Mouse (Mus musculus) mesoderm, embryonic 11.5 days (tissue): Measurements from ENCODE around the gene Zfyve26.
"Not testable (repeated sequence)": the region's sequence is repeated elsewhere in the genome, so short reads cannot be mapped to it uniquely, and the experiment has no call there.

Source experiments
- DNase-seq: peaks from one replicate; pipeline ENCODE4 v3.0.0-alpha.2; 2012; ENCODE audit warnings: low read depth, low spot score

Zfyve26 gene

GRCm38 (mm10) chr12:79260154-79260553, 36.0 kb downstream of the Zfyve26 start:
- DNase-seq, result no peak

GRCm38 (mm10) chr12:79254975-79255374, 41.1 kb downstream of the Zfyve26 start:
- no peak for DNase-seq

DNA sequence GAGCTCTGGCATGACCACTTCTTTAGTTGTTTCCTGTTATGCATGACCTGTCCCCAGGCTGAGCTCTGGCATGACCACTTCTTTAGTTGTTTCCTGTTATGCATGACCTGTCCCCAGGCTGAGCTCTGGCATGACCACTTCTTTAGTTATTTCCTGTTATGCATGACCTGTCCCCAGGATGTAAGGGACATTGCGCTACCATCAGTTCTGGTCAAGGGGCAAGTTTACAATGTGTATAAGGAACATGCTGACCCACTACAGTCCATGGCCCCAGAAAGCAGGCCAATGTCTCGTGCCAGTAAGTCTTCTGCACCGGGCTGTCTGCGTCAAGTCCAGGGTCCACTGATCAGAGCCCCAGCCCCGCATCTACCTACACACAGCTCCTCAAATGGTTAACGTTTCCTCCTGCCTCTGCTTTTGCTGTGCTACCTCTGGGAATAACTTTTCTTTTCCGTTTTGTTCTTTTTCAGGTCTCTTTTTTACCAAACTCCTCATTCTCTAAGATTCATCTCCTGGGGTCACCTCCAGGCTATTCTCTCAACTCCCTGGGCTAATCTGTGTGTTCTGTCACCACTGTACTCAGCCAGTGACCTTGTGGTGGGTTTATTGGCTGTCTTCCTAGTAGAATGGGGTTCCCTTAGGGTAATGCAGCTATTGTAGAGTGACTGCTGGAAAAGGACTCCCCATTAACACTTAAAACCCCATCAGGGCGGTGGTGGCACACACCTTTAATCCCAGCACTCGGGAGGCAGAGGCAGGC, 42.6 kb downstream of the Zfyve26 start:
- no peak for DNase-seq

GRCm38 (mm10) chr12:79248110-79248509, 48.0 kb downstream of the Zfyve26 start:
- no peak for DNase-seq

GRCm38 (mm10) chr12:79242921-79243320, 53.2 kb downstream of the Zfyve26 start:
- no peak for DNase-seq

DNA sequence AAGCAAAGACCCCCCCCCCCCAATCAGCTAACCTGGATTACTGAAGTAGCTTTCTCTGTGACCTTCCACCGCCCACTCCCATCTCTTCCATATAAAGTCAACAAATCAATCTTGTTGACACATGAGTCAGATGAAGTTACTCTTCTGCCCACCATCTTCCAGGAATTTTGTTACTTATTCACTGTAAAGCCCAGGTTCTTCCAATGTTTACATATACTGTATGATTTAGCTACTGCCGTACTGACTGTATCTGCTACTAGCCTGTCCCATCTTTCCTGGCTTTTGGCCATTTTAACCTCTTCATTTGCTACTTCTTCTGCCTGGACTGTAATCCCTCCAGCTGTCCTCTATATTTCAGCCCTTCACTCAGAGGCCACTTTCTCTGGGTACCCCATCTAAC, 54.1 kb downstream of the Zfyve26 start:
- DNase-seq, result no peak

DNA sequence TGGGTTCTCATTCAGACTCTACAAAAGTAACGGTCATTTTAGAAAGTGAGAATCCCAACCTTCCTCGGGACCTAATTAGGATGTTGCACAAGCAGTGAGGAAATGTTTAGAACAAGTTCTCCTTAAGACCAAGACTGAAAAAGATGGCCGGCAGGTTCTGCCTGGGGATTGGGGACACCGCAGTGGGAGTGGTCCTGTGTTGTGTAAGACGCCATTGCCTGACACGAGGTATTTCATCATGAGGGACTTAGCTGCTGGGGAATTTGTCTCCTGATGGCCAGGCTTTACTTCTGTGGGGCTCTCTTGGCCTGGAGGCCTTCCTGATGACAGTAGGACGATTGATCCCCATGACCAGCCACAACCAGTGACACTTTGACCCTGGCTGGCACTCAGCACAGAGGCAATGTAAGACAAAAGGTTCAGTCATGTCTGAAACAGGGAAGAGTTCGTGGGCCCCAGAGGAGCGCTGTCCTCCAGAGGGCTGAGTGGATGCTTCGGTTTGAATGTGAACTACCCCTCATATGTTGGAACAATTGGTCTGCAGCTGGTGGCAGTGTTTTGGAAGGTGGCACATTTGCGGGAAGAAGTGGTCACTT, 60.5 kb downstream of the Zfyve26 start:
- peak; percentile 30 for DNase-seq

DNA sequence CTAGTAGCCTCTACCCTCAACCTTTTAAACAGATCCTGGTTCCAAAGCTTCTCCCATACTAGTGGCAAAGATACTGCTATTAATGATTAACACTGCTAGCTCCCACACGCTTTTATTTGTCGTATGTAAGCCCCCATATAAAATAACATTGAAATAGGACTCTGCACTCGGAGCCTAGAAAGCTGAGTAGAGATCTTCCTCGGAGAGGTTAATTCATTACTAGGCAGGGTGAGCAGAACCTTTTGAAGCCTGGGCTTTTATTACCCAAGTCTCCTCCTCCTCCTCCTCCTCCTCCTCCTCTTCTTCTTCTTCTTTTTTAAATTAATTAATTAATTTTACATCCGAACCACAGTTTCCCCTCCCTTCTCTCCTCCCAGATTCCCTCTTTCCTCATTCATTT, 78.6 kb downstream of the Zfyve26 start:
- DNase-seq, result no peak

GRCm38 (mm10) chr12:79211447-79211846, 84.7 kb downstream of the Zfyve26 start:
- DNase-seq, result no peak

DNA sequence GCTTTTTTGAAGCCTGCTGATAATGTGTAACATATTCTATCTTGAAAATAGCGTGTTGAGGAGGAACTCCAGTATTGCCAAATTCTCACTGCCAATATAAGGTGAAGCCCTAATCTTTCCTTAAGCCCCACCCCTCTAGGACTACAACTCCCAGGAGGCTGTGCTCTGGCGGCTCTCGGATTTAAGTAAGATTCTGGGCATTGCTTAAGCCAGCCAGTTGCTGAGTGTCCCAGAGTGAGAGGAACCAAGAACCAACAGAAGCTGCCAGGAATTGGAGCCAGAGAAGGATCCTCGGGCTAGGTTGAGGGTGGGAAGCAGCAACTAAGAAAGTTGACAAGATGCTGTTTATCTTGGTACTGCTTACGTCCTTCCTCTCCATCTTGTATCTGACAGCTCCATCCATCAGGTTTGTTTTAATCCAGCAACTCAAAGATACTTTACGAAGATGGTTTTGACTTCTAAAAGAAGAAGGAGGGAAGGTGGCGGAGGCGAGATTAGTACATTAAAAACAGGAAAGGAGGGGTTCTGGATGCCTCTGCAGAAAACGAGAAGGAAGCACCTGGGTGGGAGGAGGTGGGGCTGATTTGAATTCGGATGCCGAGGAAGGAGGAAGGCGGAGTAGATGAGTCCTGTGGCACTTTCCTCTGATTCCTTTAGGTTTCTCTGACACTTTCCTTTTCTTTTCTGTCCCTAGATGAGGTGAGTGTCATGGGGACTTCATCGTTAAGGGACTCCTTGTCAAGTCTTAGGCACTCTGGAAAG, 87.2 kb downstream of the Zfyve26 start, which contains the start of gene Rdh12:
Gene Rdh12 (plus strand): TSS at position 212 of the 762 bp plus-strand sequence.
- peak; percentile 36 for DNase-seq

GRCm38 (mm10) chr12:79201882-79202281, 94.2 kb downstream of the Zfyve26 start:
- DNase-seq, result no peak

GRCm38 (mm10) chr12:79197105-79197504, 99.0 kb downstream of the Zfyve26 start:
- no peak for DNase-seq

GRCm38 (mm10) chr12:79193441-79193840, 102.7 kb downstream of the Zfyve26 start:
- peak; percentile 88 for DNase-seq

DNA sequence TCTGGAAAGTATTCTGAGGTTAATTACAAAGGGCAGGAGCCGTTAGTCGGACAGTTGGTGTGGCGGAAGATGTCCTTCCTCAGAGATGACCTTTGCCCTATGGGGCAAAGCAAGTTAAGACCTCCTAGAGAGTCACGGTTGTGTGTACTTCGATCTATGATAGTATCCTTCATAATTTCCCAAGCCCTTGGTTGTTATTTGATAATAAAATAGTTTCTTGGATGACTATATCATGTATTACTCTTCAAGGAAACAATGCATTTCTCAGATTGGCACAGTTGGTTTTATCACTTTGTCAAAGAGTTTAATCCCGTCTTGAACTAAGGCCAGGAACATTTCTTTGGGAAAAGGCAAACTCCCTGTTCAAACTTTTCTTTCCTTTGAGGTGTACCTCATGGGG, 103.9 kb downstream of the Zfyve26 start, which contains the start of gene Rdh11:
Gene Rdh11 (minus strand): TSS at position 101 of the 400 bp plus-strand sequence.
- DNase-seq, result no peak

GRCm38 (mm10) chr12:79191701-79192100, 104.4 kb downstream of the Zfyve26 start:
- peak; percentile 87 for DNase-seq

DNA sequence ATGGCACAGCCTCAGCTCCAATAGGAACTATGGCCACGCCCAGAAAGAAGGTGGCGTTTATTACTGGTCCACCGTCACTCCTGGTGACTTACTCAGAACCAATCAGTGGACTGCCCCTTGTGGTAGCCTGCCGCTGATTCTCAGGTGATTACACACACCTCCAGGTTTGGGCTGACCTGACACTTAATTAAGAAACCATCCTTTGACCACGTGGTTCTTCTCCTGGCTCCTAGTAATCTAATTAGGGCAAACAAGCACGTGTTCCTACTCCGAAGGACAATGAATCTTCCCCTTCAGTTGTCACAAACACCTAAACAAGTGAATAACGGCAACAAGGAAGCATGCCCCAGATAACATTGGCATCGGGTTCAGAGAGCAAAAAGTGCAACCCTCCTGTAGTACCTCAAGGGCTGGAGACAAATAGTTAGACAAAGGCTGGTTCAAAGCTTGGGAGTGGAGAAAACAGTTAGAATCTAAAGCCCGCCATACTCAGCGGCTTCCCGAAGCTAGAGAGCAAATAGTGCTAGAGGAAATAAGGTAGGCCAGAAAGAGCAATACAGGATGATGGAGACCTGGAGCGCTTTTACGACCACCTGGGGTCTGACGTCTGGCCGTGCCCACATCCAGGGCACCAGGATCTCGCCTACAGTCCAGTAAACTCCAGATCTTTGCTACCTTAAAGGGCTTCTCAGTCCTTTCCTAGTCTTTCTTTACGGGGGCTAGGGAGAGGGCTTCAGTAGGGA, 105.0 kb downstream of the Zfyve26 start:
- peak; percentile 74 for DNase-seq

- not testable (repeated sequence) for DNase-seq
Observed at GRCm38 (mm10) chr12:79185160-79185559, 110.9 kb downstream of the Zfyve26 start.
